Mouse (Mus musculus): ENCODE measurements around the gene Cask. TPM values are rescaled to one million over a fixed set of nuclear protein-coding genes. Genes with fewer than 3 reads are reported as not detected.

The Cask gene
- polyA plus RNA-seq, 1 experiment from 2014 or later = 11.1 TPM

- Histone ChIP-seq H3K27ac (no peak overlapping the region), H3K4me1 (replicated peaks; ENCODE audit: insufficient read depth, low read length) (no peaks in the 10 kb centered on the region), H3K36me3 (ENCODE audit: insufficient read depth, low read length) (no peaks in the 10 kb centered on the region), H3K9me3 (replicated peaks; ENCODE audit: low read length) (no peaks in the 10 kb centered on the region), H3K27me3 (ENCODE audit: insufficient read depth, low read length) (no peaks in the 10 kb centered on the region), H3K4me3 (replicated peaks; ENCODE audit: low read depth, low read length) (no peak overlapping the region), H3K4me2 (ENCODE audit: low read length) (no peak overlapping the region), H3K9ac (ENCODE audit: low read depth, low read length) (no peak overlapping the region)
- WGBS = 77% methylated on average over 5 of the region's 5 CpGs
- DNase-seq (ENCODE audit: low spot score) (no peak), ATAC-seq (replicated peaks; ENCODE audit: low FRiP score, low read depth) (no peak)
- TF ChIP-seq CTCF (IDR thresholded peaks at IDR 0.05; ENCODE audit: low read depth) = no peak
Measured at GRCm38 (mm10) chrX:13668867-13669266, 182.3 kb downstream of the Cask start.

- no peak for TF ChIP-seq CTCF (IDR thresholded peaks at IDR 0.05; ENCODE audit: low read depth)
- 93% methylated on average over 5 of the region's 5 CpGs for WGBS
- no peak within 1 kb of the TSS for H3K4me2 ChIP-seq (ENCODE audit: low read length)
- no peak within 1 kb of the TSS for H3K27ac ChIP-seq
- H3K27me3 ChIP-seq (ENCODE audit: insufficient read depth, low read length) = no peaks in the 10 kb centered on the region
- DNase-seq (ENCODE audit: low spot score) = no peak
- no peaks in the 10 kb centered on the region for H3K36me3 ChIP-seq (ENCODE audit: insufficient read depth, low read length)
- ATAC-seq (replicated peaks; ENCODE audit: low FRiP score, low read depth) = no peak
- H3K9ac ChIP-seq (ENCODE audit: low read depth, low read length) = no peak within 1 kb of the TSS
- no peak within 1 kb of the TSS for H3K4me3 ChIP-seq (replicated peaks; ENCODE audit: low read depth, low read length)
- no peaks in the 10 kb centered on the region for H3K4me1 ChIP-seq (replicated peaks; ENCODE audit: insufficient read depth, low read length)
- no peaks in the 10 kb centered on the region for H3K9me3 ChIP-seq (replicated peaks; ENCODE audit: low read length)
Measured at GRCm38 (mm10) chrX:13661063-13661462, 190.1 kb downstream of the Cask start, which contains the start of gene Gpr82. Gene Gpr82, plus strand, starts transcription at chrX:13661363.

- H3K36me3 ChIP-seq (ENCODE audit: insufficient read depth, low read length) = no peaks in the 10 kb centered on the region
- no peak for ATAC-seq (replicated peaks; ENCODE audit: low FRiP score, low read depth)
- H3K4me2 ChIP-seq (ENCODE audit: low read length) = no peak overlapping the region
- no peak overlapping the region for H3K4me3 ChIP-seq (replicated peaks; ENCODE audit: low read depth, low read length)
- no peaks in the 10 kb centered on the region for H3K27me3 ChIP-seq (ENCODE audit: insufficient read depth, low read length)
- H3K9me3 ChIP-seq (replicated peaks; ENCODE audit: low read length) = no peaks in the 10 kb centered on the region
- no peaks in the 10 kb centered on the region for H3K4me1 ChIP-seq (replicated peaks; ENCODE audit: insufficient read depth, low read length)
- 76% methylated on average over 4 of the region's 4 CpGs for WGBS
- no peak for TF ChIP-seq CTCF (IDR thresholded peaks at IDR 0.05; ENCODE audit: low read depth)
- DNase-seq (ENCODE audit: low spot score) = no peak
- no peak overlapping the region for H3K9ac ChIP-seq (ENCODE audit: low read depth, low read length)
- H3K27ac ChIP-seq = no peak overlapping the region
Measured at GRCm38 (mm10) chrX:13659201-13659890, 191.8 kb downstream of the Cask start.

GRCm38 (mm10) chrX:13658616-13659140 lies 192.5 kb downstream of the Cask start:
- Histone ChIP-seq H3K27me3 (ENCODE audit: insufficient read depth, low read length) (no peaks in the 10 kb centered on the region), H3K4me1 (replicated peaks; ENCODE audit: insufficient read depth, low read length) (no peaks in the 10 kb centered on the region), H3K9me3 (replicated peaks; ENCODE audit: low read length) (no peaks in the 10 kb centered on the region), H3K36me3 (ENCODE audit: insufficient read depth, low read length) (no peaks in the 10 kb centered on the region), H3K27ac (no peak overlapping the region), H3K4me2 (ENCODE audit: low read length) (no peak overlapping the region), H3K9ac (ENCODE audit: low read depth, low read length) (no peak overlapping the region), H3K4me3 (replicated peaks; ENCODE audit: low read depth, low read length) (no peak overlapping the region)
- DNase-seq (ENCODE audit: low spot score) (no peak), ATAC-seq (replicated peaks; ENCODE audit: low FRiP score, low read depth) (no peak)
- WGBS = 67% methylated on average over 3 of the region's 3 CpGs
- TF ChIP-seq CTCF (IDR thresholded peaks at IDR 0.05; ENCODE audit: low read depth) = no peak

- no peak overlapping the region for H3K9ac ChIP-seq (ENCODE audit: low read depth, low read length)
- H3K27ac ChIP-seq = no peak overlapping the region
- WGBS = 8% methylated on average over 1 of the region's 1 CpGs
- no peaks in the 10 kb centered on the region for H3K9me3 ChIP-seq (replicated peaks; ENCODE audit: low read length)
- no peaks in the 10 kb centered on the region for H3K36me3 ChIP-seq (ENCODE audit: insufficient read depth, low read length)
- H3K4me3 ChIP-seq (replicated peaks; ENCODE audit: low read depth, low read length) = no peak overlapping the region
- H3K4me1 ChIP-seq (replicated peaks; ENCODE audit: insufficient read depth, low read length) = no peaks in the 10 kb centered on the region
- DNase-seq (ENCODE audit: low spot score) = peak; percentile 60
- no peak overlapping the region for H3K4me2 ChIP-seq (ENCODE audit: low read length)
- H3K27me3 ChIP-seq (ENCODE audit: insufficient read depth, low read length) = no peaks in the 10 kb centered on the region
- peak; percentile 70 for TF ChIP-seq CTCF (IDR thresholded peaks at IDR 0.05; ENCODE audit: low read depth)
- no peak for ATAC-seq (replicated peaks; ENCODE audit: low FRiP score, low read depth)
Measured at GRCm38 (mm10) chrX:13656721-13657120, 194.4 kb downstream of the Cask start.

GRCm38 (mm10) chrX:13655906-13656305 lies 195.3 kb downstream of the Cask start:
- H3K9ac ChIP-seq (ENCODE audit: low read depth, low read length) = no peak overlapping the region
- no peak for TF ChIP-seq CTCF (IDR thresholded peaks at IDR 0.05; ENCODE audit: low read depth)
- no peaks in the 10 kb centered on the region for H3K9me3 ChIP-seq (replicated peaks; ENCODE audit: low read length)
- WGBS = 72% methylated on average over 6 of the region's 6 CpGs
- no peak overlapping the region for H3K4me2 ChIP-seq (ENCODE audit: low read length)
- no peak overlapping the region for H3K4me3 ChIP-seq (replicated peaks; ENCODE audit: low read depth, low read length)
- H3K36me3 ChIP-seq (ENCODE audit: insufficient read depth, low read length) = no peaks in the 10 kb centered on the region
- H3K4me1 ChIP-seq (replicated peaks; ENCODE audit: insufficient read depth, low read length) = no peaks in the 10 kb centered on the region
- no peak overlapping the region for H3K27ac ChIP-seq
- no peak for ATAC-seq (replicated peaks; ENCODE audit: low FRiP score, low read depth)
- H3K27me3 ChIP-seq (ENCODE audit: insufficient read depth, low read length) = no peaks in the 10 kb centered on the region
- DNase-seq (ENCODE audit: low spot score) = no peak

Measured in kidney, postnatal 0 days (tissue).